Mouse (Mus musculus) hindbrain, embryonic 13.5 days (tissue): ENCODE results near the gene Kcnk10. TPM values are rescaled to one million over a fixed set of nuclear protein-coding genes. Genes with fewer than 3 reads are reported as not detected.

Experiments used
- ATAC-seq: fragments of 200-750 bp; cut with Nextera tagmentation; 2 replicates; pipeline ENCODE4 v1.8.0; 2017; ENCODE audit warnings: moderate TSS enrichment; ENCODE audit not compliant: low FRiP score
- H3K27ac ChIP-seq: fragments of 300-500 bp; sonication (generic); 2 replicates; pipeline ENCODE4 v1.5.1; 2015; ENCODE audit warnings: inconsistent platforms, mild to moderate bottlenecking, moderate library complexity
- H3K27me3 ChIP-seq: fragments of 300-500 bp; sonication (generic); 2 replicates; pipeline ENCODE4 v1.6.1; 2015; ENCODE audit warnings: mild to moderate bottlenecking, inconsistent platforms
- H3K36me3 ChIP-seq: fragments of 300-500 bp; sonication (generic); 2 replicates; pipeline ENCODE4 v1.6.1; 2015; ENCODE audit warnings: mild to moderate bottlenecking, inconsistent platforms
- H3K4me1 ChIP-seq: fragments of 300-500 bp; sonication (generic); replicated peaks from 2 replicates; pipeline ENCODE4 v1.6.1; 2015; ENCODE audit warnings: inconsistent platforms
- H3K4me2 ChIP-seq: fragments of 300-500 bp; sonication (generic); 2 replicates; pipeline ENCODE4 v1.6.1; 2015; ENCODE audit warnings: inconsistent platforms, mild to moderate bottlenecking, moderate library complexity
- H3K4me3 ChIP-seq: fragments of 300-500 bp; sonication (generic); 2 replicates; pipeline ENCODE4 v1.5.1; 2015; ENCODE audit warnings: mild to moderate bottlenecking, inconsistent platforms
- H3K9ac ChIP-seq: fragments of 300-500 bp; sonication (generic); 2 replicates; pipeline ENCODE4 v1.6.1; 2015; ENCODE audit warnings: mild to moderate bottlenecking, inconsistent platforms
- H3K9me3 ChIP-seq: fragments of 300-500 bp; sonication (generic); 2 replicates; pipeline ENCODE4 v1.6.1; 2016; ENCODE audit warnings: inconsistent platforms
- WGBS: fragments of 180-500 bp; shearing (Covaris S2); methylation state at CpG from one replicate; pipeline ENCODE4 v1.1.7; 2015; 5-methylcytosine and 5-hydroxymethylcytosine counted together
- polyA plus RNA-seq: library from polyadenylated mRNA; unstranded; fragments of >200 nt; fragmentation: Nextera tagmentation; extraction: Ambion mirVana; gene quantifications from 2 replicates; pipeline ENCODE4 v1.2.1, GENCODE M21; 2015

Gene Kcnk10
- polyA plus RNA-seq, 1 experiment from 2014 or later = 39.6 TPM

GRCm38 (mm10) chr12:98591016-98591415, 12.9 kb upstream of the Kcnk10 start:
- H3K27me3 ChIP-seq = no peaks in the 10 kb centered on the region
- no peaks in the 10 kb centered on the region for H3K36me3 ChIP-seq
- no peak overlapping the region for H3K9ac ChIP-seq
- no peak overlapping the region for H3K4me2 ChIP-seq
- no peak overlapping the region for H3K4me3 ChIP-seq
- no peaks in the 10 kb centered on the region for H3K4me1 ChIP-seq
- WGBS = 87% methylated on average over 2 of the region's 2 CpGs
- ATAC-seq = no peak
- H3K9me3 ChIP-seq = peaks cover 11% of the 10 kb centered on the region
- no peak overlapping the region for H3K27ac ChIP-seq

DNA sequence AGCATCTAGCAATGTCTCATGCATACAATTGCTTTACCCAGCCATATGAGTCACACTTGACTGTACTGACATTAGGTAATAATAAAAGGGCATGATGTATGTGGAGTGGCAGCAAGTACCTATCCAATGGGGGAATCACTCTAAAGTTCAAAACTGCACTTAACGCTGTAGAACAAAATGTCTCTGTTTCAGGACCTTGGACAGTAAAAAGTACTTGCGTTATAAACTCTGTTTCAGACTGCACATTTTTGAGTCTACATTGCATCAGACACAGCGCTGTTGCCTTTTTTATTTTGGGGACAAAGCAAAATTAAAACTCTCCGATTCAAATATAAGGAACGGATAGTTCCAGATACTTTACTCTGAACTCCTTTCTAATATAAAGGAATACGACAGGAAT, 10.5 kb upstream of the Kcnk10 start:
- Histone ChIP-seq H3K36me3 (no peaks in the 10 kb centered on the region), H3K9me3 (peaks cover 11% of the 10 kb centered on the region), H3K4me1 (no peaks in the 10 kb centered on the region), H3K27me3 (no peaks in the 10 kb centered on the region), H3K9ac (no peak overlapping the region), H3K27ac (no peak overlapping the region), H3K4me3 (no peak overlapping the region), H3K4me2 (no peak overlapping the region)
- 75% methylated on average over 6 of the region's 6 CpGs for WGBS
- no peak for ATAC-seq

DNA sequence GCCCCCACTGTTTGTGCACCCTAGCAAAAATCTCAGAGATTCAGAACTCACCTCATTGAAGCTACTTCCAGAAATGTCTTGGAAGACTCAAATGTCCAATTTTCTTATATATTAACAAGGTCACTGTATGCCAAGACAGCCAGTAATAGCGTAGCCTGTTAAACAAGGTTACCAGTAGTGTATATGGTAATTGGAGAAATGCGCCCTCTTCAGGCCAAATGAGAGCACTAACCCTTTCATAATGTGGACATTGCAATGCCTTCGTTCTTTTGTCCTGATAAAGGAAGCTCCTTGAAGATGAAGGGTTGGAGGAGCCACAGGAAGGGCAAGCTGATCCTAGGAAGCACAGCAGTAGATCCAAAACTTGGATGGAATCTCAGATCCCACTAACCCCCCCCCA, 7.2 kb upstream of the Kcnk10 start:
- no peak for ATAC-seq
- Histone ChIP-seq H3K27me3 (no peaks in the 10 kb centered on the region), H3K4me1 (no peaks in the 10 kb centered on the region), H3K4me3 (no peak overlapping the region), H3K9me3 (no peaks in the 10 kb centered on the region), H3K9ac (no peak overlapping the region), H3K27ac (no peak overlapping the region), H3K36me3 (no peaks in the 10 kb centered on the region), H3K4me2 (no peak overlapping the region)
- 43% methylated on average over 3 of the region's 3 CpGs for WGBS

DNA sequence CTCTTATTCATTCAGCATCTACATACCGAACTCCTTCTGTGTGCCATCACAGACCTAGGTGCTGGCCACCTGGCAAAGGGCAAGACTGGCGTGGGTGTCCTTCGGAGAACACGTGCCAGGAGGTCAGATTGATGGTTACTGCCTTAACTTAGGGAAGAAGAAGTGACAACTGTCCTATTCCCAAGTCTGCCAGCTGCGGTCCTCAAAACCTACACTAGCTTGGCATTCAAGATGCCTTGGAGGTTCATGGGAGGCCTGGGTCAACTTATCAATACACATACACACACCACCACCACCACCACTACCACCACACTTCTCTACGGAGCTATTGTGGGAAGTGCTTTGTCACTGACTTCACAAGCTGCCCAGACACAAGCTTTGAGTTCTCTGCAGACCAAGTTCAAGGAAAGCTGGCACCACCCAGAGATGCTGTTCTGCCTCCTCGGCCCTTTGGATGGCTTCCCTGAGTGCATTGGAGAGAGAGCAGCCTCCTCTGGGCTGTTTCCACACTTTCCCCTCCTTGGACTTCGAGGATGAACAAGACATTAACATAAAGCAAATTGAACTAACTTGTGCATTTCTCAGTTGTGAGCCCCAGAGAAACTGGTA, 2.1 kb downstream of the Kcnk10 start:
- H3K9me3 ChIP-seq = no peaks in the 10 kb centered on the region
- no peak overlapping the region for H3K9ac ChIP-seq
- peak overlapping the region; percentile 68 for H3K4me3 ChIP-seq
- H3K27me3 ChIP-seq = 0 out of 2 replicates have a peak, but pooled peaks cover 8% of the 10 kb centered on the region
- no peak for ATAC-seq
- H3K27ac ChIP-seq = no peak overlapping the region
- peak overlapping the region; percentile 71 for H3K4me2 ChIP-seq
- no peaks in the 10 kb centered on the region for H3K36me3 ChIP-seq
- H3K4me1 ChIP-seq = peaks cover 54% of the 10 kb centered on the region
- WGBS = 57% methylated on average over 8 of the region's 8 CpGs

DNA sequence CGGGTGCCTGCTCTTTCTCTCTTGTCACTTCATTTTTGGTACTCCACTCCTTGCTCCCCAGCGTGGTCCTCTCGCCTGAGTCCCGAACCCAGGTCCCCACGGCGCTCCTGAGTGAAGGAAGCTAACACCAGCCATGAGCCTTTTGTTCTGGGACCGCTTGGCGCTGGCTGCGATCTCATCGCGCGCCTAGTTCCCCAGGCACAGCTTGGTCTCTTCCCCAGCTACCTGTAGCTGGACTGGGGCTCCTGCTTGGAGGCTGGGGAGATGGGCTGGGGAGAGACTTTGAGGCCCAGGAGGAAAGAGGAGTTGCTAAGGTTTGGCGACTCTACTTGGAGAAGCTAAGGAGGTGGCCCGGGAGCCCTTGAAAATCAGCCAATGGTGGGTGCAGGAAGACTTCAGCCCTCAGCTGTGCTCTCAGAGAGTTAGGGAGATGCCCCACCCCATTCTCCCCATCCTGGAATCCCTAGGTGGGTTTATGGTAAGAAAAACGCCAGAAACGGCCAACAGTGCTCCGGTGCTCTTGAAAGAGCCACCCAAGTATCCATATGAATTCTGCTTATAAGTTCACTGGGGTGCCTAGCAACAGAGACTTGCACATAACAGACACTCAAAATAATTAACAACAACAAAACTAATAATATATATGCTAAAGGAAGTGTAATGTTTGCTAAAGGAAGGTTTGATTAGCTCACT, 2.8 kb downstream of the Kcnk10 start:
- H3K4me1 ChIP-seq = peaks cover 61% of the 10 kb centered on the region
- H3K9ac ChIP-seq = peak overlapping the region; percentile 91
- peak overlapping the region; percentile 68 for H3K4me3 ChIP-seq
- ATAC-seq = peak; percentile 18
- WGBS = 7% methylated on average over 17 of the region's 17 CpGs
- no peaks in the 10 kb centered on the region for H3K36me3 ChIP-seq
- H3K27me3 ChIP-seq = 0 out of 2 replicates have a peak, but pooled peaks cover 8% of the 10 kb centered on the region
- H3K27ac ChIP-seq = peak overlapping the region; percentile 97
- H3K9me3 ChIP-seq = no peaks in the 10 kb centered on the region
- peak overlapping the region; percentile 71 for H3K4me2 ChIP-seq

- peak; percentile 90 for ATAC-seq
- peaks cover 69% of the 10 kb centered on the region for H3K4me1 ChIP-seq
- WGBS = under 1% methylated on average over 72 of the region's 84 CpGs
Observed at GRCm38 (mm10) chr12:98574353-98575194, 3.5 kb downstream of the Kcnk10 start.

DNA sequence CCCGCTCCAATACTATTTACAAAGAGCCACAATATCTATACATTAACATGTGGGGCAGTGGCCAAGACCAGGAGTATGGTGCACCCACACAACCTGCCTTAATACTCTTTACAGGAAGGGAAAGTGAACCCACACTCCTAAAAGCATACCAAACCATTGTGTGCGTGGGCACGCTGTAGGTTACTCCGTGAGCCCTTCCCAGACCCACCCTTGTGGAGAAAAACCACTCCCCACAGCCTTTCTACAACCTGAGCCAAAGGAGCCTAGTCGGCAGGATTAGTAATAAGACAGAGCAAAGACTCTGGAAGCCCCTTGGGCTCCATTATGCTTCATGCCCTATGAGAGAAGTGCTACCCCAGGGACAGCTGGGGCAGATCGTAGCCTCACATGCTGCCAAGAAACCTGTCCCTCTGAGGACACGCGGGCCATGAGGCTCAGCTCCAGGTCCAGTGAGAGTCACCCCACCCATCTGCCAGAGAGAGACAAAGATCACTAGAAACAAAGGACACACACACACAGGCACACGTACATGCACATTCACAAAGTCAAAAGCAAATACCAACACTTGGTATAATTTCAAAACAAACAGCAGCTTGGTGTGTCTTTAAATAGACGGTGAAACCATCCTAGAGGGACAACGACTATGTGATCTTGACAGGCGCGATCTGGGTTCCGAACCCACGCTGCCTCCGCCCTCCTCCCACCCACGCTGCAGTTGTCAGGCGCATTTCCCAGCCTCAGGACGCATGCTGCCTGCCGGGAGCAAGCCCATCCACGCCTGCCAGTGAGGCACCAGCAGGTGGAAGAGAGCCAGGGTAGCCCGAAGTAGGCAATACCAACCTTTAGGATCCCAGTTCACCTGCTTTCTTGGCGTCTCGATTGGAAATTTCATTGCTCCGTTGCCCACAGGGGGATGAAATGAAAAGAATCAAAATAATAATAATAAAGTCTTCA, 4.5 kb downstream of the Kcnk10 start:
- Histone ChIP-seq H3K4me1 (peaks cover 77% of the 10 kb centered on the region), H3K27me3 (0 out of 2 replicates have a peak, but pooled peaks cover 8% of the 10 kb centered on the region), H3K27ac (peak overlapping the region; percentile 97), H3K4me2 (peak overlapping the region; percentile 71), H3K9ac (peak overlapping the region; percentile 91), H3K36me3 (no peaks in the 10 kb centered on the region), H3K9me3 (no peaks in the 10 kb centered on the region), H3K4me3 (peak overlapping the region; percentile 68)
- WGBS = 4% methylated on average over 25 of the region's 25 CpGs
- ATAC-seq = peak; percentile 60

More at GRCm38 (mm10) chr12:98574353-98575194, 3.5 kb downstream of the Kcnk10 start:
- H3K27ac ChIP-seq = peak overlapping the region; percentile 97
- H3K36me3 ChIP-seq = no peaks in the 10 kb centered on the region
- peak overlapping the region; percentile 71 for H3K4me2 ChIP-seq
- no peaks in the 10 kb centered on the region for H3K9me3 ChIP-seq
- peak overlapping the region; percentile 91 for H3K9ac ChIP-seq
- 0 out of 2 replicates have a peak, but pooled peaks cover 8% of the 10 kb centered on the region for H3K27me3 ChIP-seq
- peak overlapping the region; percentile 68 for H3K4me3 ChIP-seq

- Histone ChIP-seq H3K4me2 (peak overlapping the region; percentile 71), H3K27ac (peak overlapping the region; percentile 55; the same call in 1 of the 2 replicates), H3K27me3 (0 out of 2 replicates have a peak, but pooled peaks cover 6% of the 10 kb centered on the region), H3K4me3 (peak overlapping the region; percentile 68), H3K9ac (peak overlapping the region; percentile 91), H3K9me3 (no peaks in the 10 kb centered on the region), H3K4me1 (peaks cover 77% of the 10 kb centered on the region), H3K36me3 (no peaks in the 10 kb centered on the region)
- ATAC-seq = no peak
- 43% methylated on average over 8 of the region's 8 CpGs for WGBS
Observed at GRCm38 (mm10) chr12:98571896-98572680, 6.0 kb downstream of the Kcnk10 start.

- no peak overlapping the region for H3K27ac ChIP-seq
- H3K9ac ChIP-seq = no peak overlapping the region
- no peaks in the 10 kb centered on the region for H3K36me3 ChIP-seq
- 88% methylated on average over 6 of the region's 6 CpGs for WGBS
- no peaks in the 10 kb centered on the region for H3K9me3 ChIP-seq
- no peak overlapping the region for H3K4me2 ChIP-seq
- H3K4me3 ChIP-seq = no peak overlapping the region
- H3K4me1 ChIP-seq = peaks cover 83% of the 10 kb centered on the region
- H3K27me3 ChIP-seq = no peaks in the 10 kb centered on the region
- ATAC-seq = no peak
Observed at GRCm38 (mm10) chr12:98569380-98569779, 8.7 kb downstream of the Kcnk10 start.

- no peak overlapping the region for H3K9ac ChIP-seq
- no peaks in the 10 kb centered on the region for H3K27me3 ChIP-seq
- 88% methylated on average over 6 of the region's 6 CpGs for WGBS
- H3K4me3 ChIP-seq = no peak overlapping the region
- H3K27ac ChIP-seq = peak overlapping the region; percentile 19; the same call in 1 of the 2 replicates
- no peaks in the 10 kb centered on the region for H3K9me3 ChIP-seq
- ATAC-seq = no peak
- no peak overlapping the region for H3K4me2 ChIP-seq
- H3K4me1 ChIP-seq = peaks cover 98% of the 10 kb centered on the region
- H3K36me3 ChIP-seq = no peaks in the 10 kb centered on the region
Observed at GRCm38 (mm10) chr12:98567877-98568276, 10.2 kb downstream of the Kcnk10 start.

DNA sequence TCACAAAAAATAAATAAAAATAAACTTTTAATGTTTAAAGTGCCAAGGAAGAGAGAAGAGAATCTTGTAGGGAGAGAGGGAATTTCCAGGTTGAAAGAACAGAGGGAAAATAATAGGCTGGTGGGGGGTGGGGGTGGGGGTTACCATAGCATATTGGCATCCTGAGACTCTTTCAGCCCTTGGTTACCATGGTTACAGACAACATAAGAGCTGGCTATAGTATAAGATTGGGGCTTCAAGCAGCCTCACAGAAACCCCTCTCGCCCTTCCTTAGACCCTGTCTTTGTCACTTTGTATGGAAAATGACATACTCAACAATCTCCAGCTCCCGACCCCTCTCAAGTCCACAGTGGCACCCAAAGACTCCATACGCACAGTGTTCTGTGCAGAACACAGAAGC, 13.7 kb downstream of the Kcnk10 start:
- ATAC-seq = peak; percentile 59
- WGBS = 14% methylated on average over 3 of the region's 3 CpGs
- H3K27ac ChIP-seq = peak overlapping the region; percentile 73
- H3K27me3 ChIP-seq = no peaks in the 10 kb centered on the region
- H3K4me2 ChIP-seq = peak overlapping the region; percentile 18
- H3K36me3 ChIP-seq = no peaks in the 10 kb centered on the region
- H3K9me3 ChIP-seq = no peaks in the 10 kb centered on the region
- H3K4me1 ChIP-seq = peaks cover 75% of the 10 kb centered on the region
- no peak overlapping the region for H3K9ac ChIP-seq
- no peak overlapping the region for H3K4me3 ChIP-seq
